Mouse (Mus musculus): Measurements from ENCODE around the gene Itih5. TPM values are rescaled to one million over a fixed set of nuclear protein-coding genes. Genes with fewer than 3 reads are reported as not detected.

The Itih5 gene
- total and polyA plus RNA-seq, 3 experiments: not detected

- H3K36me3 ChIP-seq (ENCODE audit: control insufficient read depth in 1 of 2, insufficient read depth in 2 of 2, low read length in 2 of 2): peaks cover 0 to 3% of the 10 kb centered on the region in 2 experiments; a peak in 2 of 4 replicates
- H3K9me3 ChIP-seq (replicated peaks; ENCODE audit: insufficient read depth, low read length): no peaks in the 10 kb centered on the region
- H3K79me2 ChIP-seq (ENCODE audit: control insufficient read depth, insufficient read depth, low read length, poor library complexity): no peaks in the 10 kb centered on the region
- H3K4me3 ChIP-seq (ENCODE audit: control insufficient read depth in 1 of 2, insufficient read depth in 1 of 2, low read depth in 2 of 2, low read length in 2 of 2): no peak overlapping the region
- H3K9ac ChIP-seq (ENCODE audit: control insufficient read depth, low read depth, low read length, poor library complexity, severe bottlenecking): no peak overlapping the region
- H3K27ac ChIP-seq (ENCODE audit: control insufficient read depth, low read depth, low read length): no peak overlapping the region
- H3K27me3 ChIP-seq (ENCODE audit: control insufficient read depth in 1 of 2, insufficient read depth in 2 of 2, low read length in 2 of 2): no peaks in the 10 kb centered on the region
- H3K4me1 ChIP-seq (ENCODE audit: control insufficient read depth in 1 of 2, insufficient read depth in 2 of 2, low read length in 2 of 2): peaks cover 0 to 7% of the 10 kb centered on the region in 2 experiments; a peak in 1 of 4 replicates
- no peak for DNase-seq (ENCODE audit: low read depth, low spot score)
- no peak for TF ChIP-seq RCOR1 (IDR thresholded peaks at IDR 0.05; ENCODE audit: low read depth, low read length)
- no peak for TF ChIP-seq ZNF384 (IDR thresholded peaks at IDR 0.05; ENCODE audit: low read depth, low read length)
- TF ChIP-seq EP300 (IDR thresholded peaks at IDR 0.05; ENCODE audit: low read depth in 1 of 2, low read length in 2 of 2): no peak
- no peak for TF ChIP-seq USF1 (IDR thresholded peaks at IDR 0.05; ENCODE audit: low read depth, low read length)
- no peak for TF ChIP-seq MAFK (IDR thresholded peaks at IDR 0.05; ENCODE audit: borderline replicate concordance, low read depth, low read length)
- TF ChIP-seq MYC (IDR thresholded peaks at IDR 0.05; ENCODE audit: low read depth, low read length): no peak
- TF ChIP-seq ZC3H11A (IDR thresholded peaks at IDR 0.05; ENCODE audit: low read depth, low read length): no peak
- TF ChIP-seq TCF12 (IDR thresholded peaks at IDR 0.05; ENCODE audit: low read depth, low read length): no peak
- TF ChIP-seq MEF2A (IDR thresholded peaks at IDR 0.05; ENCODE audit: extremely low read depth, insufficient replicate concordance, low read depth, low read length, poor library complexity, severe bottlenecking): no peak
- TF ChIP-seq TBP (IDR thresholded peaks at IDR 0.05; ENCODE audit: low read depth, low read length): no peak
- no peak for TF ChIP-seq MAX (IDR thresholded peaks at IDR 0.05; ENCODE audit: low read length)
- TF ChIP-seq UBTF (IDR thresholded peaks at IDR 0.05; ENCODE audit: borderline replicate concordance, insufficient read depth, low read depth, low read length): no peak
- TF ChIP-seq CHD1 (IDR thresholded peaks at IDR 0.05; ENCODE audit: low read depth, low read length): no peak
- no peak for TF ChIP-seq ZKSCAN1 (IDR thresholded peaks at IDR 0.05; ENCODE audit: low read depth, low read length)
- no peak for TF ChIP-seq CHD2 (IDR thresholded peaks at IDR 0.05; ENCODE audit: low read length)
- no peak for TF ChIP-seq CTCF (IDR thresholded peaks at IDR 0.05 in 2 of 3, conservative IDR thresholded peaks at IDR 0.05 in 1 of 3; ENCODE audit: control insufficient read depth in 1 of 3, insufficient read depth in 1 of 3, low read depth in 2 of 3, low read length in 3 of 3, poor library complexity in 1 of 3, severe bottlenecking in 1 of 3)
- no peak for TF ChIP-seq ZMIZ1 (IDR thresholded peaks at IDR 0.05; ENCODE audit: low read depth, low read length)
- TF ChIP-seq BHLHE40 (IDR thresholded peaks at IDR 0.05; ENCODE audit: borderline replicate concordance, low read depth, low read length): no peak
- no peak for TF ChIP-seq MXI1 (IDR thresholded peaks at IDR 0.05; ENCODE audit: low read depth, low read length)
- TF ChIP-seq JUND (IDR thresholded peaks at IDR 0.05; ENCODE audit: low read depth, low read length): no peak
Observed at GRCm38 (mm10) chr2:10157184-10157583, 3.8 kb downstream of the Itih5 start.

- DNase-seq (ENCODE audit: low read depth, low spot score): no peak
- Histone ChIP-seq H3K79me2 (ENCODE audit: control insufficient read depth, insufficient read depth, low read length, poor library complexity) (no peaks in the 10 kb centered on the region), H3K27ac (ENCODE audit: control insufficient read depth, low read depth, low read length) (no peak overlapping the region), H3K36me3 (ENCODE audit: control insufficient read depth in 1 of 2, insufficient read depth in 2 of 2, low read length in 2 of 2) (no peaks in the 10 kb centered on the region), H3K27me3 (ENCODE audit: control insufficient read depth in 1 of 2, insufficient read depth in 2 of 2, low read length in 2 of 2) (no peaks in the 10 kb centered on the region), H3K9me3 (replicated peaks; ENCODE audit: insufficient read depth, low read length) (no peaks in the 10 kb centered on the region), H3K9ac (ENCODE audit: control insufficient read depth, low read depth, low read length, poor library complexity, severe bottlenecking) (no peak overlapping the region), H3K4me1 (ENCODE audit: control insufficient read depth in 1 of 2, insufficient read depth in 2 of 2, low read length in 2 of 2) (peaks cover 0 to 6% of the 10 kb centered on the region in 2 experiments; a peak in 1 of 4 replicates), H3K4me3 (ENCODE audit: control insufficient read depth in 1 of 2, insufficient read depth in 1 of 2, low read depth in 2 of 2, low read length in 2 of 2) (no peak overlapping the region)
- TF ChIP-seq KAT2A (conservative IDR thresholded peaks at IDR 0.05; ENCODE audit: low read depth, low read length) (no peak), CHD2 (IDR thresholded peaks at IDR 0.05; ENCODE audit: low read length) (no peak), BHLHE40 (IDR thresholded peaks at IDR 0.05; ENCODE audit: borderline replicate concordance, low read depth, low read length) (no peak), POLR2AphosphoS5 (IDR thresholded peaks at IDR 0.05; ENCODE audit: borderline replicate concordance, low read depth, low read length) (no peak), RAD21 (IDR thresholded peaks at IDR 0.05; ENCODE audit: low read depth, low read length) (no peak), USF1 (IDR thresholded peaks at IDR 0.05; ENCODE audit: low read depth, low read length) (no peak), HCFC1 (IDR thresholded peaks at IDR 0.05; ENCODE audit: low read depth, low read length) (no peak), MYB (IDR thresholded peaks at IDR 0.05; ENCODE audit: low read depth, low read length) (no peak)
Observed at GRCm38 (mm10) chr2:10162011-10162410, 8.6 kb downstream of the Itih5 start.
